Mouse (Mus musculus): ENCODE data around the gene Zfp39. TPM values are rescaled to one million over a fixed set of nuclear protein-coding genes. Genes with fewer than 3 reads are reported as not detected.
A peak's percentile ranks its signal among the peaks of the same experiment; 100 is the strongest.

The Zfp39 gene
- total RNA-seq (2014; rRNA removed) (13.0 and 13.2 TPM in 2 replicates), polyA plus RNA-seq (2015; fragmentation: Nextera tagmentation; extraction: Ambion mirVana) (4.4 and 7.0 TPM in 2 replicates)

DNA sequence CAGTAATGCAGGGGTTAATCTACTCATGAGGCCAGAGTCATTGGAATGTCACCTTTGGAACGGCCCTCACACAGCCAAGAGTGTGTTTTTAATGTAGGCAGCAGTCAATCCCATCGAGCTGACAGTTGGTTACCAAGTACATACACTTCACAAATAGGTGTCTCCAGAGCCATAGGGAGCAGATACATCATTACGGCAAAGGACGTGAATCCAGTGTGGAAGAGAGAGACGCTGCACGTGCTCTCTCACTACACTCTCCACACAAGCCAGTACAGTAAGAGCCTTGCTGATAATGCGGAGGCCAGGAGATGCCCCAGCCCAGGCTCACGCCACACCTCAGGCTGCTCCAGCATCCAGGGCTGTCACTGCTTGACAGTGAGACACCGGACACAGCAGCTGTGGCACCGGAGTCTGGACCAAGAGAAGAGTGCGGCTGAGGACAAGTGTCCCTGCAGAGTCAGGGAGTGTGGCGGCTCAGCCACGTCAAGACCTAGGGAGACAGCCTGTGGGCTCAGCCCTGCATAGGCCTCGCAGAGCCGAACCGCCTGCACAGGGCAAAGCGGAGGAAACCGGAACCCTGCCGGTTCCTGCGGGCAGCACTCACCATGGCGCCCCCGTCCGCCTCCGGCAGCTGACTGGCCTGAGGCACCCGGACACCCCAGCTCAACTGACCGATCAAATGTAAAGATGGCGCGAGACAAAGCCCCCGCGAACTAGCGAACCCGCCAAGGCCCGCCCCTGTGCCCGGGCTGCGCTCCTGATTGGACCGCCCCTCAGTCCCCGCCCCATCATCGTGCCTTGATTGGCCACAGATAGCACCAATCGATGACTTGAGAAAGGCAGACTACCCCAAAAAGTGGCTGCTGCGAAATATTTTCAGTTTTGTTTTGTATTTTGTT lies at the start of gene Zfp39:
Gene Zfp39 (minus strand): TSS at position 715 of the 899 bp plus-strand sequence.
- ATAC-seq = peak; percentile 99

DNA sequence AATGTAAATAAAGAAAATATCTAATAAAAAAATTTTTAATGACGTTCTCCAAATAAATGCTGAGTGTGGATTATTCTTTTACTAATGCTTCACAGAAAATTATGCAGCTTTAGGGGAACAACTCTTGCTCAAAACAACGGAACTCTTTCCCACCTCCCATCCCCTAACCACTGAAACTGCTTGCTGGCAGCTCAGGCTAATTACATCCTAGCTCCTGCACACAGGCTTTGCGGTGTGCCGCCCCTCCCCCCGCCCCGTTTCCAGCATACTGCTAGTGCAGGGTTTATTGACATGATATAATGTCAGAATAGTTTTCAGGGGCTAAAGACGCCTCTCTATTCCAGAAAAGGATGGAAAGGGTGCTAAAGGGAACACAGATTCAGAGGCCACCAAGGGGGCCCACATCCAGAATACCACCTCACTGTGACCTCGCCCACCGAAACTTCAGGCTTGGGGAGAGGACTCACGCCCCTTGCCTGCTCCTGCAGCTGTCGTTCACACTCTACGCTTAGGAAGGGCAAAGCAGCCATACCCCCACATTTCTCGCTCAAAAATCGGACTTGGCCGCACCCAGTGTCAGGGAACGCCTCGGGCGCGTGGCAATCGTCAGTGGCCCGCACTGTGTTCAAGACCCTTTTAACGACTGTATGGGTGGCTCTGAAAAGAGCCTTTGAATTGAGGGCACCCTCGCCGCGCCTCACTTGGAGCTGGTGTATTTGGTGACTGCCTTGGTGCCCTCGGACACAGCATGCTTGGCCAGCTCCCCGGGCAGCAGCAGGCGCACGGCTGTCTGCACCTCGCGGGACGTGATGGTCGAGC lies 49.5 kb upstream of the Zfp39 start:
- H3K4me1 ChIP-seq (ENCODE audit: insufficient read depth) = peaks cover 26% of the 10 kb centered on the region
- H3K36me3 ChIP-seq (ENCODE audit: insufficient read depth) = no peaks in the 10 kb centered on the region; the same call in 1 of the 2 replicates
- peak overlapping the region; percentile 96 for H3K9ac ChIP-seq
- no peaks in the 10 kb centered on the region for H3K9me3 ChIP-seq (ENCODE audit: low read length)
- peak; percentile 11; the same call in 1 of the 2 replicates for TF ChIP-seq CTCF (IDR thresholded peaks at IDR 0.05; ENCODE audit: low read depth)
- 1% methylated on average over 33 of the region's 33 CpGs for WGBS
- peak; percentile 17 for ATAC-seq
- H3K27ac ChIP-seq (ENCODE audit: low read depth, low read length) = peak overlapping the region; percentile 99
- DNase-seq = peak; percentile 80
- H3K4me2 ChIP-seq (ENCODE audit: low read depth) = peak overlapping the region; percentile 85
- no peaks in the 10 kb centered on the region for H3K27me3 ChIP-seq (ENCODE audit: insufficient read depth, low read length)
- peak overlapping the region; percentile 59 for H3K4me3 ChIP-seq (ENCODE audit: low read depth, low read length)

More for the DNA sequence above, at the start of gene Zfp39:
- Histone ChIP-seq H3K9ac (peak within 1 kb of the TSS; percentile 80), H3K27ac (ENCODE audit: low read depth, low read length) (peak within 1 kb of the TSS; percentile 75), H3K36me3 (ENCODE audit: insufficient read depth) (peaks cover 17% of the 10 kb centered on the region), H3K4me1 (ENCODE audit: insufficient read depth) (peaks cover 8% of the 10 kb centered on the region; the same call in 1 of the 2 replicates), H3K4me3 (ENCODE audit: low read depth, low read length) (peak within 1 kb of the TSS; percentile 73), H3K4me2 (ENCODE audit: low read depth) (peak within 1 kb of the TSS; percentile 83), H3K9me3 (ENCODE audit: low read length) (no peaks in the 10 kb centered on the region), H3K27me3 (ENCODE audit: insufficient read depth, low read length) (no peaks in the 10 kb centered on the region)
- 2% methylated on average over 40 of the region's 40 CpGs for WGBS
- no peak for TF ChIP-seq CTCF (IDR thresholded peaks at IDR 0.05; ENCODE audit: low read depth)
- DNase-seq = peak; percentile 95

DNA sequence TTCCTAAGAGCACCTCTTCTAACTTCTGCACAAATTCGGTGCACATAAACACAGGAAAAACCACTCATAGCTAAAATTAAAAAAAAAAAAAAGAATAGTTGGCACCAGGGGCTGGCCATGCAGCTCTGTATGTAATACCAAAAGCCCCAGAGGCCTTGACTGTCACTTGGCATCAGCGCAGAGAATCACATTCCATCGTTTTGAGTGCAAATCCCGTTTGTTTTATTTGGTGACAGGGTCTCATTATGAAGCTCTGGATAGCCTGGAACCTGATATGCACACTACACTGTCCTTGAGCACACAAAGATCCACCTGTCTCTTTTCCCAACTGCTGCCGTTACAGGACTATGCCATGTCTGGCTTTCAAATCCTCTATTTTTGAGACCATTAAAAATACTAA lies 47.2 kb upstream of the Zfp39 start:
- Histone ChIP-seq H3K9ac (0 out of 2 replicates have a peak overlapping the region, but pooled peaks have one; percentile 85), H3K4me3 (ENCODE audit: low read depth, low read length) (no peak overlapping the region), H3K4me2 (ENCODE audit: low read depth) (peak overlapping the region; percentile 64), H3K27ac (ENCODE audit: low read depth, low read length) (peak overlapping the region; percentile 98), H3K9me3 (ENCODE audit: low read length) (no peaks in the 10 kb centered on the region), H3K4me1 (ENCODE audit: insufficient read depth) (peaks cover 9% of the 10 kb centered on the region; the same call in 1 of the 2 replicates), H3K36me3 (ENCODE audit: insufficient read depth) (no peaks in the 10 kb centered on the region), H3K27me3 (ENCODE audit: insufficient read depth, low read length) (no peaks in the 10 kb centered on the region)
- ATAC-seq (no peak), DNase-seq (no peak)
- TF ChIP-seq CTCF (IDR thresholded peaks at IDR 0.05; ENCODE audit: low read depth) = no peak
- WGBS = 44% methylated on average over 5 of the region's 5 CpGs

DNA sequence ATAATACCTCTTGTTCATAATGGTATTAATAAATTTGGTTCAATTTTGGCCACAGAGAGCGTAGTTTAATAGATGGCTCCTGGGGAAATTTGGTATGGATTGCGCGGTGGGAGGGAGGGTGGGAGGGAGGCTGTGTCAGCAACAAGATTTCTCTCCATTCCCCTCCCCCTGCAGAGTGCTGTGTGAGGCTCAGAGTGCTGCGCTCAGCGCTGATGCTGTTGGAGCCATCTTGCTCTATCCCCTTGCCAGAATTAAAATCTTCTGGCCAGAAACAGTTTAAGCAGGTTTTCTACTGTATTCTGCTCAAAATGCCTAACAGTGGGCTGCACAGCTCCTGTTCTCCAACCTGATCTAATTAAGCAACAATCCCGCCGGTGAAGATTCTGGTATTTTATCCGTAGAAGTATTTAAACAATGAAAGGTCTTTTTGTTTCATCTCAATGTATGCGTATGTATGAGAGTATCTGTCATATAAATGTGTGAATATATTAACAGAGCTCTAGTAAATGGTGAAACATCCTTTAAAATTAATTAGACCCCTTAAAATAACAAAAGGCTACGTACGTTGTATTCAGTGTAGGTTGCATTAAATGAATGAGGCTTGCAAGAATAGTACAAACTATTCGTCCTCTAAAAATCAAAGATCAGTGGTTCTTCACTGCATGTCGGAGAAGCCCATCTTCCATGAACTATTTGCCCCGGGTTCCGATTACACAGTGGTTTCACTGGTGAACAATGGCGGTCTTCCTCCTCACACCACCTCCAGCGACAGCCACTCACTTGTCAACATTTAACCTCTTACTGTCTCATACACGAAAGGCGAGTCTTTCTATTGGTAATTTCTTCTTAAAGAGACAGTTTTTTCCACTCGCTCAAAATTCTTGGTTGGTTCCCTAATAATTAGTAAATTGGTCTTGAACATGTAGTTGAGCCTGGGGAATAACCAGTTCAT lies 45.7 kb upstream of the Zfp39 start:
- Histone ChIP-seq H3K4me1 (ENCODE audit: insufficient read depth) (peaks cover 9% of the 10 kb centered on the region; the same call in 1 of the 2 replicates), H3K36me3 (ENCODE audit: insufficient read depth) (no peaks in the 10 kb centered on the region), H3K4me2 (ENCODE audit: low read depth) (peak overlapping the region; percentile 64), H3K27me3 (ENCODE audit: insufficient read depth, low read length) (no peaks in the 10 kb centered on the region), H3K4me3 (ENCODE audit: low read depth, low read length) (peak overlapping the region; percentile 50), H3K9me3 (ENCODE audit: low read length) (no peaks in the 10 kb centered on the region), H3K9ac (peak overlapping the region; percentile 85), H3K27ac (ENCODE audit: low read depth, low read length) (peak overlapping the region; percentile 98)
- DNase-seq (peak; percentile 89), ATAC-seq (peak; percentile 72)
- 2% methylated on average over 20 of the region's 20 CpGs for WGBS
- TF ChIP-seq CTCF (IDR thresholded peaks at IDR 0.05; ENCODE audit: low read depth) = no peak

DNA sequence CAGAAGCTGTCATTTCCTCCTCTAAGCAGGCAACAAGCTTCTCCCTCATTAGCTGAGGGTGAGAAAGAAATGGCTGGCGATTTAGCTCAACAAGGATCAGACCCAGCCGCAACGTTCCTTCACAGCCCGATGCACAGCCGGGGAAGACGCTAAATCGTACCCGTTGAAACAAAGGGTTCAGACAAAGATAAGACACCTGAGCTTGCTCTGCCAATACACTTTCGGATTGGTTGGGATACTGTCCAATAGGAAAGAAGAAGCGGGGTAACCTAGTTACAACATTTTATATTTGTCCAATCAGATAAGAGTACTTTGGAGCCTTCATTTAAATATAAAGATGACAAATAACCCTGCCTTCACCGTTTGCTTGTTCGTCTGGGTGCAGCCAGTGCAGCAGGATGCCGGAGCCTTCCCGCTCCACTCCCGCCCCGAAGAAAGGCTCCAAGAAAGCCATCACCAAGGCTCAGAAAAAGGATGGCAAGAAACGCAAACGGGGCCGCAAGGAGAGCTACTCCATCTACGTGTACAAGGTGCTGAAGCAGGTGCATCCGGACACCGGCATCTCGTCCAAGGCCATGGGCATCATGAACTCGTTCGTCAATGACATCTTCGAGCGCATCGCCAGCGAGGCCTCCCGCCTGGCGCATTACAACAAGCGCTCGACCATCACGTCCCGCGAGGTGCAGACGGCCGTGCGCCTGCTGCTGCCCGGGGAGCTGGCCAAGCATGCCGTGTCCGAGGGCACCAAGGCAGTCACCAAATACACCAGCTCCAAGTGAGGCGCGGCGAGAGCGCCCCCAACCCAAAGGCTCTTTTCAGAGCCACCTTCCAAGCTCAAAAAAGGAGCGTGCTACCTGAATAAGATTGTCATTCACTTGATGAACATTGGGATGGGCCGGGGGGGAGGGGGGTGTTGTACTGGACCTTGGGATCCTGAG lies 44.8 kb upstream of the Zfp39 start, which contains the start of gene Hist3h2ba:
Gene Hist3h2ba (plus strand): TSS at position 379 of the 938 bp plus-strand sequence.
- no peaks in the 10 kb centered on the region for H3K27me3 ChIP-seq (ENCODE audit: insufficient read depth, low read length)
- H3K27ac ChIP-seq (ENCODE audit: low read depth, low read length) = peak within 1 kb of the TSS; percentile 98
- H3K9me3 ChIP-seq (ENCODE audit: low read length) = no peaks in the 10 kb centered on the region
- peak within 1 kb of the TSS; percentile 64 for H3K4me2 ChIP-seq (ENCODE audit: low read depth)
- under 1% methylated on average over 48 of the region's 48 CpGs for WGBS
- DNase-seq (peak; percentile 94), ATAC-seq (peak; percentile 89)
- H3K9ac ChIP-seq = peak within 1 kb of the TSS; percentile 85
- TF ChIP-seq CTCF (IDR thresholded peaks at IDR 0.05; ENCODE audit: low read depth) = 0 out of 2 replicates have a peak, but pooled peaks have one; percentile 22
- peak within 1 kb of the TSS; percentile 50 for H3K4me3 ChIP-seq (ENCODE audit: low read depth, low read length)
- peaks cover 9% of the 10 kb centered on the region; the same call in 1 of the 2 replicates for H3K4me1 ChIP-seq (ENCODE audit: insufficient read depth)
- no peaks in the 10 kb centered on the region for H3K36me3 ChIP-seq (ENCODE audit: insufficient read depth)
